Mouse (Mus musculus): ENCODE data around the gene RPS10-NUDT3.
"Not testable (repeated sequence)": the region's sequence is repeated elsewhere in the genome, so short reads cannot be mapped to it uniquely, and the experiment has no call there.

Gene RPS10-NUDT3

DNA sequence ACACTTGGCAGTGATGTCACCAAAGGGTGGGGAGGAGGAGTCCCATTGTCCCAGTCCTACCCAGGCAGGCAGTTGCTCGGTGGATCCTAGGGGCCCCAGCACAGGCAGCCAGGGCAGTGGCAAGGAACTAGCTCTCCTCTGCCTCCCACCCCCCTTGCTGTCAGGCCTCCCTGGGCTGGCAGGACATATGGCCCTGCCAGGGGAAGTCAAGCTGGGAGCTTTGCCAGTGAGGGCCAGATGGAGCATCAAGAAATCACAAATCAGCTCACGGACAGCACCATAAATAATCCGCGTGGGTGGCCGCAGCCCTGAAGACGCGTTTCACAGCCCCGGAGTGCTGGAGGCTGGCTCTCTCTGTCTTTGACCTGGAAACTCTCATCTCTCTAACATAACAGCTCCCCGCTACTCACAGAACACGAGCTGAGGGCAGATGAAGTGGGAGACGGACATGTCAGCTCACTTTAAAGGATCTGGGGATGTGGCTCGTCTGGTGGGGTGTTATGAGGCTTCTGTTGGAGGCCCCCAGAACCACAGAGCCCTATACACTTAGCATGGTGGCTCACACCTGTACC lies 7.6 kb upstream of the RPS10-NUDT3 start:
- no peak for DNase-seq (ENCODE audit: low spot score in 2 of 2)

DNA sequence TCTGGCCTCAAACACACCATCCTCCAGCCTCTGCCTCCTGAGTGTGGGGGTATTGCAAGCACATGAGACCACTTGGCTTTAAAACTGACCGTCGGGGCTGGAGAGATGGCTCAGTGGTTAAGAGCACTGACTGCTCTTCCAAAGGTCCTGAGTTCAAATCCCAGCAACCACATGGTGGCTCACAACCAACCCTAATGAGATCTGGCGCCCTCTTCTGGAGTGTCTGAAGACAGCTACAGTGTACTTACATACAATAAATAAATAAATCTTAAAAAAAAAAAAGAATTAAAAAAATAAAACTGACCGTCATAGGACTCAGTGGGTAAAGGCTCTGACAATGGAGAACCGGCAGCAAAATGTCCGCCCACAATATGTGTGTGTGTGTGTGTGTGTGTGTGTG lies 4.8 kb upstream of the RPS10-NUDT3 start:
- not testable (repeated sequence) for DNase-seq (ENCODE audit: low spot score in 2 of 2)

GRCm38 (mm10) chr17:27638921-27639332 lies 3.9 kb upstream of the RPS10-NUDT3 start:
- DNase-seq (ENCODE audit: low spot score in 2 of 2) = no peak

- no peak for DNase-seq (ENCODE audit: low spot score in 2 of 2)
These were observed 2.3 kb upstream of the RPS10-NUDT3 start for GRCm38 (mm10) chr17:27637333-27637732.

GRCm38 (mm10) chr17:27636132-27637020 lies 1.4 kb upstream of the RPS10-NUDT3 start, which contains the start of gene Rps10:
Rps10 (minus strand) TSS chr17:27636669.
- DNase-seq (ENCODE audit: low spot score in 2 of 2) = no peak

DNA sequence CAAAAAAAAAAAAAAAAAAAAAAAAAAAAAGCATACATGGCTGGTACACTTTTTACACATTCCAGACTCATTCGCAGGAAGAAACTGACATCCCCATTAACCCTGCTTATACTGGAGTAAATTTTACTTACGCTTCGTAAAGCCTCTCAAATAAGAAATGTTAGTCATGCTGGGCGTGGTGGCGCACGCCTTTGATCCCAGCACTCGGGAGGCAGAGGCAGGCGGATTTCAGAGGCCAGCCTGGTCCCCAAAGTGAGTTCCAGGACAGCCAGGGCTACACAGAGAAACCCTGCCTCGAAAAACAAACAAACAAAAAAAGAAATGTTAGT lies 517 bp upstream of the RPS10-NUDT3 start:
- DNase-seq (ENCODE audit: low spot score in 2 of 2) = not testable (repeated sequence)

GRCm38 (mm10) chr17:27629249-27630020 lies 5.6 kb downstream of the RPS10-NUDT3 start:
- peak; percentile 31 to 79 for DNase-seq (ENCODE audit: low spot score in 2 of 2)

DNA sequence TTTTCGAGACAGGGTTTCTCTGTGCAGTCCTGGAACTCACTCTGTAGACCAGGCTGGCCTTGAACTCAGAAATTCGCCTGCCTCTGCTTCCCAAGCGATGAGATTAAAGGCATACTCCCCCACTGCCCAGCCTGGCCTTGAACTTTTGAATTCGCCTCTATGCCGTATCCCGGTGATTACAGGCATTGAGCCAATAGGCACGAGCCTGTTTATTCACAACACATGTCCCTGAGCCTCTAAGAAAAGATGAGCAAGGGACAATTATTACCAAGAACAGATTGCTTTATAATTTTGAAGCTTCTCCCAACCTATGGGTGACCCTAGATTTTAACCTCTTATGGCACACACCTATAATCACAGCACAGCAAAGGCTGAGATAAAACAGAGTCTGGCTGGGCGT lies 6.6 kb downstream of the RPS10-NUDT3 start:
- no peak for DNase-seq (ENCODE audit: low spot score in 2 of 2)

GRCm38 (mm10) chr17:27627451-27627850 lies 7.6 kb downstream of the RPS10-NUDT3 start:
- no peak for DNase-seq (ENCODE audit: low spot score in 2 of 2)

- no peak for DNase-seq (ENCODE audit: low spot score in 2 of 2)
These were observed 8.3 kb downstream of the RPS10-NUDT3 start for GRCm38 (mm10) chr17:27626681-27627080.

- no peak for DNase-seq (ENCODE audit: low spot score in 2 of 2)
These were observed 9.4 kb downstream of the RPS10-NUDT3 start for GRCm38 (mm10) chr17:27625455-27626251.

DNA sequence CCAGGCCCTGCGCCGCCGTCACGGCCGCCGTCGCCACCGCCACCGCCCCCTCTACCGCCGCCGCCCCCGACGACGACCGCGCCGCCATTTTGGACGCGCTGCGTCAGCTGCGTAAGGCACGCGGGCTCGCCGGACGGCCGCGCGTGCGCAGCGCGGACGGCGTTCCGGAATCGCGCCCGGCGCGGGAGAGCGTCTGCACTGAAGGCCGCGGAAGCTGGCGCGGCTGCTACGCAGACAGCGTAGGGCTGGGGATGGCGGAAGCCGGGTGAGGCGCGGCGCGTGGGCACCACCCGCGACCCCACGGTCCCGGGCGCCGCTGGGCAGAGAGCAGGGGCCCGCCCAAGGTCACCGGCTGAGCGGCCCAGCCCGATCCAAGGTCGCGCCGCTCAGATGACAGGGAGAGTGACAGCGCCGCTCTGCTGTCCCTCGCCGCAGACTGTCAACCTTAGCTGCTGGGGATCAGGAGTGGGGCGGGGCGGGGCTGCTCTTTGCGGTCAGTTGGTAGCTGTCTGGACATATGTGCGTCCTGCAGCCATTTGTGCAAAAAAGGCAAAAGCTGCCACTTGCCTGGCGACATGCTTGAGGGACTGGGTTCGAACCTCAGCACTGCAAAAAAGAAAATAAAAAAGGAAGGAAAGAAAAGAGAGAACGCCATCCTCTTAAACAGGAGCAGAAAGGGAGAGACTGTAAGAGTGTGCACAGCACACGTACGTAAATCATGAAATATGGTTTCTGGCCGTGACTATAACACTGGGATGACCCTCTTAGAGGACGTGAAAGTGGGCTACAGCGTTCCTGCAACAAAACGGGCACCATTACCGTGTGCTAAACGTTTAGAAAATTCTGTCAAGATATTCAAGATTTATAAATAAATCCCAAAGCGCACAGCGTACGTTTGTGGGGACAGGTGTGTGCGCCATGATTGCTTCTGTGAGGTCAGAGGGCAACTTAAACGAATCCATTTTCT lies 11.4 kb downstream of the RPS10-NUDT3 start, which contains the start of gene Nudt3:
TSS of gene Nudt3 (minus strand) at position 136 of the 967 bp plus-strand sequence.
- peak; percentile 90 to 91 for DNase-seq (ENCODE audit: low spot score in 2 of 2)

GRCm38 (mm10) chr17:27622611-27623359 lies 12.2 kb downstream of the RPS10-NUDT3 start:
- DNase-seq (ENCODE audit: low spot score in 2 of 2) = no peak

- DNase-seq (ENCODE audit: low spot score in 2 of 2) = no peak
These were observed 13.1 kb downstream of the RPS10-NUDT3 start for GRCm38 (mm10) chr17:27621705-27622531.

DNA sequence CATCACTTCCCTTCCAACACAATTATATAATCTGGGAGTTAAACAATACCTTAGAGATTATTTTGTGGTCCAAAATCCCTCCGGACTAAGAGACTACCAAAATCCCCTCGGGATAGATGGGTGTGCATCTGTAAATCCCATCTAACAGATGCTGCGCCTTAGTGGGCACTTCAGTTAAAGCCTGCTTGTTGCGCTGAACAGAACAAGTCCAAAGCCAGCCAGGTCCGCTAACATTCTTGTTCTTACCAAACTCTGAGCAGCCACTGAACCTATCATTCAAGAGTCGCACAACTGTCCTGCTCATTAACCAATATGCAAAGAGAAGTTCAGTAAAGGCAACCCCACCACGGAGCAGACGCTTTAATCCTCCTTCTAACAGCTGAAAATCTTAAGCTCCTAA lies 13.9 kb downstream of the RPS10-NUDT3 start:
- DNase-seq (ENCODE audit: low spot score in 2 of 2) = peak; percentile 29 to 33

- peak in 1 of 2 experiments; percentile 40 for DNase-seq (ENCODE audit: low spot score in 2 of 2)
These were observed 19.6 kb downstream of the RPS10-NUDT3 start for GRCm38 (mm10) chr17:27615388-27615787.

GRCm38 (mm10) chr17:27613016-27613415 lies 22.0 kb downstream of the RPS10-NUDT3 start:
- no peak for DNase-seq (ENCODE audit: low spot score in 2 of 2)

DNA sequence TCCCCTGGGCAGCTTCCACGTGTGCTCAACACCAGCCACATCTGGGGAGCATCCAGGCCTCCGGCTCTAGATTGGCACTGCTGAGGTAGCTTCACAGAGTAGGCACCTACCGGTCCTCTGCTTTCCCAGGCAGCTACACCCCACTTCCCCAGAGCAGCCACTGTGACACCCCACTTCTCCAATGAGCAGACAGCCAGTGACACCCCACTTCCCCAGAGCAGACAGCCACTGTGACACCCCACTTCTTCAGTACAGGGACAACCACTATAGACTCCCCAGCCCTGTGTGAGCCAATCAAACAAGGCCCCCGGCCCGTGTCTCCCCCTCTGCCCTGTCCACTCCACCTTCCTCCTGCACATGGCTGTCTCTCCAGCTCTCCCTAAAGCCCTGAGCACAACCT lies 23.0 kb downstream of the RPS10-NUDT3 start:
- DNase-seq (ENCODE audit: low spot score in 2 of 2) = no peak

DNA sequence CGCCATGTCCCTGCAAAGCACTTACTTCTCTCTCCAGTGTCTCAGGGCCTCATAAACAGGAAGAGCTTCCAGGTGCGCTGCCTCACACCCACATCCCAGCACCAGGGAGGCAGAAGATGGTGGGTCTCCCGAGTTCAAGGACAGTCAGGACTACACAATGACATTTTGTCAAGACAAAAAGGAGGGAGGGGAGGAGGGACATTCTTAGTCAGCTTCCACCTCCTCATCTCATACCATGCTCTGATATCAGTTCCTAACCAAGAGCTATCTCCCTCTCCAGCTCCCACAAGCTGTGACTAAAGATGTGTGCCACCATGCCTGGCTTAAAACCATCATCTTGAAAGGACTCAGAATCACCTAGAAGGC lies 23.5 kb downstream of the RPS10-NUDT3 start:
- DNase-seq (ENCODE audit: low spot score in 2 of 2) = no peak
